Mouse (Mus musculus) spleen, embryonic (tissue): ENCODE results near the gene Edem3.

Source experiments
- CTCF ChIA-PET: fragments of 350-600 bp; sonication (Branson Sonifier 250); formaldehyde crosslinking; loops from one replicate; lab custom pipeline; 2022; lab: Charles Lee

Gene Edem3

GRCm38 (mm10) chr1:151754881-151755659, at the start of gene Edem3:
Edem3 (plus strand) TSS chr1:151755371.
- CTCF ChIA-PET = interaction anchor here (0.6 kb wide), 1 partner anchor 743 kb away, joined by 4 read pairs; no protein-coding TSS in a partner anchor

DNA sequence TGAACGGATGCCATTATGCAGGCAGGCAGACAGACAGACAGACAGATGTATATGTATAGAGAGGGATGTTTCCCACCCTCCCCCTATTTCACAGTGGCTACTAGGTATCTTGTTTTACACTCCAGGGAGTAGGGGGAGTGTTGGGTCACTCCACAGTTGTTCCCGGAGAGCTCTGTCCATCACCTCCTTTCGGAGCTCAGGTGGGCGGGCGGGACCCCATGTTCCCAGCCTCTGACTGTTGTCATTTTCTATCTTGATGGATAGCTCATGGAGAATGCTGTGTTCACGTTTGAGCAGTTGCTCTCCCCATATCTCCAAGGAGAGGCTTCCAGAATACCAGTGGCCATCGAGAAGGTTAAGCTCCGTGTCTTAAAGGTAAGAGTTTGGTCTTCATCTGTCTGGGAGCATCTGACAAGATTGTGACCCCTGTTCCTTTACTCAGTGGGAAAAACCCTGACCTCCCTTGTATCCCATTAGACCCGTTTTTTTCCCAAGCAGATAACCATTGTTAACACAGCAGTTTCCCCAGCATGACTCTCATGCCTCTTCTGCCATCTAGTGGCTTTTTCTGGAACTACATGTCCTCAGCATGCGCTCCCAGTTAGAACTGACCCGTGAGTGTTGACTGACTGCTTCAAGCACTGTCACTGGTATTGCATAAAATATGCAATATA, 49.3 kb upstream of the Edem3 start:
- CTCF ChIA-PET = interaction anchor here (0.6 to 1.0 kb wide), 3 partner anchors 19 to 242 kb away, joined by 3 to 4 read pairs (median 3); no protein-coding TSS in a partner anchor

GRCm38 (mm10) chr1:151706397-151706752, 48.8 kb upstream of the Edem3 start:
- CTCF ChIA-PET = interaction anchor here (1.0 kb wide), 2 partner anchors 18 to 242 kb away, joined by 3 to 4 read pairs; no protein-coding TSS in a partner anchor

- CTCF ChIA-PET = no interaction called here
Observed at GRCm38 (mm10) chr1:151708966-151709733, 46.0 kb upstream of the Edem3 start.

DNA sequence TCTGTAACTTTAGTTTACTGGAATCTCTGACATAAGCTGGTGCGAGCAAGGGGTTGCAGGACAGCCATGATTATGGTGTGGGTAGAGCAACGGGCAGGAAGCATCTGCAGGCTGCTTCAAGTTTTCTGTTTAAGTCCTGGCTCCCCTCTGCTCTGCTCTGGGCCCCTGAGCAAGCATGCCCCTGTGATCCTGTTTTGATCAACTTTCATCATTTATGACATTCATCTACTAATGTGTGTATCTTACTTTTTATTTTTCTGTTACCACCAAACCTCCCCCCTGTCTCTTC, 45.5 kb upstream of the Edem3 start:
- CTCF ChIA-PET = no interaction called here

- CTCF ChIA-PET = no interaction called here
Observed at GRCm38 (mm10) chr1:151710424-151711055, 44.6 kb upstream of the Edem3 start.

GRCm38 (mm10) chr1:151711062-151711461, 44.1 kb upstream of the Edem3 start:
- CTCF ChIA-PET = no interaction called here

- CTCF ChIA-PET = no interaction called here
Observed at GRCm38 (mm10) chr1:151712664-151713063, 42.5 kb upstream of the Edem3 start.

GRCm38 (mm10) chr1:151713622-151714021, 41.5 kb upstream of the Edem3 start:
- CTCF ChIA-PET = interaction anchor here (0.7 kb wide), 1 partner anchor 845 kb away, joined by 3 read pairs; no protein-coding TSS in a partner anchor

DNA sequence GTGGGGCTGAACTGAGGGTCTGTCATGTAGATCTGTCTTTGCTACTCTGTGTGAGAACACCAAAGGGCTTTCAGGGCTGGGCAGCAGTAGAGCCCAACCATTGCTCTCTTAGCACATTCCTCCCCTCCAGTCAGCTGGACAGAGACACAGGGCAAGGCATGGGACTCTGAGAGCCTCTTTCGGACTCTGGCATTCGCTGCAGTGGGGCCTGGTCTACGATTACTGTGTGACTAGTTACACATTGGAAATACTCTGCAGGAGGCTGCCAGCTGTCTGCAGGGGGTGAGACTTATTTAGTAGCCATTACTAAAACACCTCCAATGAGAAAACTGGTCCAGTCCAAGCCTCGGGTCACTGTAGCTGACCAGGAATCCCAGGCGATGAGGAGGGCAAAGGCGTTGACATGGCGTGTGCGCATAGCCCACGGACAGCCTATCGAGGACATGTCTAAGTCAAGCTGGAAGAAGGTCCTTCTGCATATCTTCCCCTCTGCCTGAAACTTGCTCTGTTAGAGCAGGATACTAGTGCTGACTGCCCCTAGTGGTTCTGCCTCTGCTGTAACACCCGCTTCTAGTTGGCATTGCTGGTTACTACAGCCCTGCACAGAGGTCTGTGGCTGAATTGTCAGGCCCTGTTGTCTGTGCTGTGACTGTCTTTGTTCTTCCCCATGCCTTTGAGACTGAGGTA, 39.0 kb upstream of the Edem3 start:
- CTCF ChIA-PET = no interaction called here

DNA sequence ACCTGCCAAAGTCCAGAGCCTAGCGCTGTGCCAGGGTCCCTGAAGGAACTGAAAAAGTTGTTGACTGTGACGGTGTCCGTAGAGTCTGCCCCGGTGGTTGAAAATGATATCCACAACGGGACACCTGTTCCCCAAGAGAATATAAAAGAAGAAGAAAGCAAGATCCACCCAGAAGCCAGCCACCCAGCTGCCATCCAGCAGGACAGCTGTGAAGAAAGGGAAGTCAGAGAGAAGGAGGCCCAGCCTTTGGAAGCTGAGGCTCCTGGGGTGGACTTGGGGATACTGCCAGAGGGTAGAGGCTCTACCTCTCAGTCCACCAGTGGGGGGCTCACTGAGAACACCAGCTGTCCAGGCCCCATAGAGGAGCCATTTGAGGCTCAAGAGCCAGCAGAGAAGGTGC, 37.5 kb upstream of the Edem3 start:
- CTCF ChIA-PET = no interaction called here

GRCm38 (mm10) chr1:151718575-151718974, 36.6 kb upstream of the Edem3 start:
- CTCF ChIA-PET = no interaction called here

- CTCF ChIA-PET = no interaction called here
Observed at GRCm38 (mm10) chr1:151719911-151720310, 35.3 kb upstream of the Edem3 start.

DNA sequence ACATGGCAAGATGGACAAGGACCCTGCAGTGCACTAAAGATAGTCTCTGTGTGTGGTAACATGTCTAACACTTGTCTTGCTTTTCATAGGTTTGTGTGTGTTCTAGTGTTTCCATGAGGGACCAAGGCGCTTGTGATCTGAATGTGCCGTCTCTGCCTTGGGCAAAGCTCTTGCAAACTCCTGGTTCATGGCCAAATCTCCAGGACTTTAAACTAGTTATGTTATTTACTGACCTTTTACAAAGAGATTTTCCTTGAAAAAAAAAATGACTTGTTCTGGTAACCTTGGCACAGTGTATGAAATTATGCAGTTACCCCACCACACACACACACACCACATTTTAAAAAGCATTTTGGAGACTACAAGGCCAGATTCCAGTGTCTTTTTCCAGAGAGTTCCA, 34.6 kb upstream of the Edem3 start:
- CTCF ChIA-PET = no interaction called here

DNA sequence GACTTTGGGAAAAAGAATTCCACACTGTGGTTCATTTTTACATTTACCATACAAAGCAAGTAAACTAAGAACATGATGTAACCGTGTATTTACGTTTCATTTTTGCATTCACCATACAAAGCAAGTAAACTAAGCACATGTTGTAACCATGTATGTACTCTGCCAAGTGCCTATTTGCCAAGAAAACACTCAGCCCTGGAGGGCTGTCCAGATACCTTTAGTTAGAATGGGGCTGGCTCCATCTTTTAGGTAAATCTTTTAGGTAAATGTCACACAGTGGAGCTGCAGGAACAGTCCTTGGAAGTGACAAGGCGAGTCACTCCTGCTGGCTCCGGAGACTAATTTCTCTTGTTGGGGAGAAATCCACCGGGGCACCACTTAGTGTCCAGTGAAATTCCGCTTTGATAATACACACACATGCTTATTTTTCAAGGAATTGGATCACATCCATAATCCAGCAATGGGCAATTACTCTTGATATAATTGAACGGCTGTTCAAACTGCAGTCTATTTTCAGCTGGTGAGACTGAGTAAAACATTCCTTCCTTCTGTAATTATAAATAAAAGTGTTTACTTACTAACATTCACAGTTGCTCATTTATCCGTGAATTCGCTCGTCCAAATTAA, 33.7 kb upstream of the Edem3 start:
- CTCF ChIA-PET = no interaction called here

- CTCF ChIA-PET = no interaction called here
Observed at GRCm38 (mm10) chr1:151723771-151724170, 31.4 kb upstream of the Edem3 start.

DNA sequence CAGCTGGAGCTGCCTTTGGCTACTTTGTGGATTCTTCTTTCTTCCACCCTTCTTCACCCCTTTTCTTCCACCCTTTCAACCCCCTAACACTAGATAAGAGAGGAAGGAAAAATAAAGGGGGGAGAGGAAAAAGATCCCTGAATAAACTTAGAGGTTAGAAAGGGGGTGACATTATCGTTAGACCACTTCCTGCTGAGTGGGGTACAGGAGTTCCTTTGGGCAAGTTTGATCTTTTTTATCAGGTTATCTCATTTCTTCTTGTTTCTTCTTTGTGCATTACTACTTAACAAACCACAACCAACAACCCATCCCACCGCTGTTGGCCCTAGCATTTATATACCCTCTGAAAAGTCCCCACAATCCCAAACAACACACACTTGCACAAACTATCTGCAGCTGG, 29.6 kb upstream of the Edem3 start:
- CTCF ChIA-PET = no interaction called here

DNA sequence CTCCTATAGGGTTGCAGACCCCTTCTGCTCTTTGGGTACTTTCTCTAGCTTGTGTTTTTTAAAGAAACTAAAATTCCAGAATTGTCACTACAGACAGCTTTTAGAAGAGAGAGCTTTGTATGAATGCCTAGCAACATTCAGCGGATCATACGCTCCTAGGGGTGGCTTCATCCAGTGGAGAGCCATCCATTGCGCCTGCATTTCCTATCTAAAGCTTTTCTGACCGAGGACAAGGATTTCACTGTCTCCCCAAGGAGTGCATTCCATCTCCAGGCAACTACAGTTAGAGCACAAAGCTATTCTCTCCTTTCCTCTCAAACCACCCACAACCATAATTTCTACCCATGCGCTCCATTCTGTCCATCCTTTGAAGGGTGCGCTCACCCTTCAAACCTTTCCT, 28.8 kb upstream of the Edem3 start:
- CTCF ChIA-PET = no interaction called here

- CTCF ChIA-PET = no interaction called here
Observed at GRCm38 (mm10) chr1:151728141-151728540, 27.0 kb upstream of the Edem3 start.

DNA sequence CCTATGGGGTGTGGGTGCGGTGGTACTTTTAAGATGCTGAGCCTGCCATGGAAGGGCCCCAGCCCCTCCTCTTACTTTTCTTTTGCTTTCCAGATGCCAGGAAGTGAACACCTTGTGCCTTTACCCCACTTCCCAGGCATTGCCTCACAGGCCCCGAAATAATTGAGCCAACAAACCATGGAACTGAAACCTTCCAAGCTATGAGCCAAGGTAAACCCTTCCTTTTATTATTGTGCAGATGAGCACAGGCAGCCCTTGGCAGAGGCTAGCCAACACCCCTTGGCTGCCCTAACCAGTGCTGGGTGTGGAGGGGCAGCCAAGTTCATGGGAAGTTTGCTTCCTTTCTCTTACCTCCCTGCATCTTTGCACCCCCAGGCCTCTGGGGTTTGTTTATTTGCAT, 18.0 kb upstream of the Edem3 start:
- CTCF ChIA-PET = no interaction called here

- CTCF ChIA-PET = no interaction called here
Observed at GRCm38 (mm10) chr1:151741199-151741621, 14.0 kb upstream of the Edem3 start.
